Mouse (Mus musculus): Measurements from ENCODE around the gene Nav1.
A peak's percentile ranks its signal among the peaks of the same experiment; 100 is the strongest.

Gene Nav1

DNA sequence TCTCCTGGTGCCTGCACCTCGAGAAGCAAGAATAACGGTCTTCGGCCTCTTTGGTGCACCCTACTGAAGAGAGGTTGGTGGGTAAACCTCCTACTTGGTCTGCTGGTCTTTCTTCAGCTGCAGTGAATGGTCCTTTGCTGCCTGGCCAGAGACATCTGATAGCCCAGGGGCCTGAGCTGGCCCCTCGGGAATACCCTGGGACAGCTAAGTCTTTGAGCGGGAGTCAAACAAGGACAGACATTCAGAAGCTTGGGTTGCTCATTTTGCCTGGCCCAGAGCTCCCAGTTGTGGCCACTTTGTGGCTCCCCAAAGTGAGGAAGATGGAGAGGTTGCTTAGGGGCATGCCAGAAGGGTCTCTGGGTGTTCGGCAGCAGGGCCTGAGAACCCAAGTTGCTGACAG, 89.6 kb downstream of the Nav1 start:
- DNase-seq (ENCODE audit: low read depth, low spot score), result no peak

DNA sequence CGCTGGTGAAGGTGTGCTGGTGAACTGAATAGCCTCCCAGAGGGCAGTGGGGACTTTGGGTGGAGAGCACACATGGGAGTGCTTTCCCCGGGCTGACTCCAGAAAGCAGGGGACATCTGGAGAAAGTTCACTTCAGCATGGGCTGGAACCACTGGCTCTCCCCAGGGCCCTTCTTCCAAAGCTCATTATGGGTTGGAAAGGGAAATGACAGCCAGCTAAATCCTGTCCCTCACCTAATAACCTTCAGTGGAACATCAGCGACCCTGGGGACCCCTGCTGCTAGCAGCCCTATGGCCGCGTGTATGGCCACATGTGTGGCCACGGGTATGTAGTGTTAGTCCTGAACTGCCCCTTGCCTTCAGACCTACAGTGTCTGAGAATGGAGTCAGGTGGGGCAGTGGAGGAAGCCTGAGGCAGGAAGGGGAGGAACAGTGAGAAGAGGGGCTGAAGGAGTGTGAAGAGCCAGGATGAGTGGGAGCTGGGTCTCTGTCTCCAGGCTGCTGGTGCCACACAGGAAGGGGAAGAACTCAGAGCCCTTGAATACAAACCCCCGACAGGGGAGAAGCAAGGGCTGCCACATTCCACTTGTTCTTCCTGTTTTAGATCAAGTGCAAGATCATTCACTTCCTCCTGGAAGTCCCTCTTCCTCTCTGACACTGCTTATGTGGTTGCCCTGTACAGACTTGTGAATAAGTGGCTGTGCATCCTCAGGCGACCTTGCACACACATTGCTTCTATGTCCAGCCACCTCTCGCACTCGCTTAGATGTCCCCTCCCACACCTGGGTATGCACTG, 90.4 kb downstream of the Nav1 start:
- no peak for DNase-seq (ENCODE audit: low read depth, low spot score)

DNA sequence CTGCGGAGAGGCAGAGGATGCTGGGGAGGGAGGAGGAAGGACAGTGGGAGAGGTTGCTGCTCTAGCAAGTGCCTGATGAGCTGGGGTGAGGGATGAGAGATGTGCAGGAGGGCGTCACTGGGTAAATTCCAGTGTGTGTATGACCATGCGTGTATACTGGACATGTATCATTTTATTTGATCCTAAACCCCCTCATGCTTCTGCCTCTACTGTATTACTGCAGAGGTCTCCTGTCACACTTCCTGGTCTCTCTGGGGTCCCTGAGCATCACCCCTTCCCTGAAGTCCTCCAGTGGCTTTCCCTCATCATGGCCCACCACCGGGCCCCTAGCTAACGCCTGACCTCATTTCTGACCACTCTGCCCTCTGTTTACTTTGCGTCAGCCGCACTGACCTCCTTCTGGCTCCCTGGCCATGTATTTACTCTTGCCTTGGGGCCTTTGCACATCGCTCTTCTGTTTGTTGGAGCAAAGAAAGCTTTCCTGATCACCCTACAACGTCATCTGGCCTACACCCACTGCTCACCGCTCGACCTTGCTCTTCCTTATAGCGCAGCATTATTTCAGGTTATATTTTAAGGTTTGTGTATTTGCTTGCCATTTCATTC, 91.4 kb downstream of the Nav1 start:
- DNase-seq (ENCODE audit: low read depth, low spot score), result no peak

DNA sequence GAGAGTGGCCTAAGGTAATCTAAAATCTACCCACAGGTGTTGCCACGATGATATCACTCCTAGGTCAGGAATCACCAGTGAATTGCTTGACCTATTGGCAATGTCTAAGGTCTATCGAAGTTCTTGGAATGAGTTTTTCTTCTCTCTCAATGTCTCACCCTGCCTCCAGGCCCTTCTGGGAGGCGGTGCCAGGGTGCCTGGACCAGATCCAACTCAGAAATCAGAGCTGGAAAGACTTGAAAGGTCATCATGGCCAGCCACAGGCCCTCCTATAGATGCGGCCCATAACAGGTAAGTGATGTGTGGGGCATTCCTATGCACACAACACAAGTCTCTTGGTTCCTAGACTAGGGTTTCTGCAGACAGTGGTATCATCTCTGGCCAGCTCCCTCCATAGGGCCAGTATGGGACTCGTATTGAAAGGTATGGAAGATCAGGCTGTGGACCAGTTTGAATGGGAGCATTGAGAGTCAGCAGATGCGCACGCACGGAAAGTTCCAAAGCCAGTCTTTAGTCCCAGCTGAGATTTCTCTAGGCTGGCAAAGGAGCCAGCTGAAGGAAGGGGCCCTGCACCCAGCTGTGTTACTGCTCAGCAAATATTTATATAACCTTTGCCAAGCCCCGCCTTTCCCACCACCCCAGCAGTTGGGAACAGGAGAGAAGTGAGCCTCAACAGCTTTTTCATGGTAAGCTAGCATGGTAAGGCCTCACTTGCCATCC, 92.0 kb downstream of the Nav1 start:
- DNase-seq (ENCODE audit: low read depth, low spot score), result peak; percentile 37

- DNase-seq (ENCODE audit: low read depth, low spot score), result no peak
These were observed 93.0 kb downstream of the Nav1 start for GRCm38 (mm10) chr1:135514046-135514445.

DNA sequence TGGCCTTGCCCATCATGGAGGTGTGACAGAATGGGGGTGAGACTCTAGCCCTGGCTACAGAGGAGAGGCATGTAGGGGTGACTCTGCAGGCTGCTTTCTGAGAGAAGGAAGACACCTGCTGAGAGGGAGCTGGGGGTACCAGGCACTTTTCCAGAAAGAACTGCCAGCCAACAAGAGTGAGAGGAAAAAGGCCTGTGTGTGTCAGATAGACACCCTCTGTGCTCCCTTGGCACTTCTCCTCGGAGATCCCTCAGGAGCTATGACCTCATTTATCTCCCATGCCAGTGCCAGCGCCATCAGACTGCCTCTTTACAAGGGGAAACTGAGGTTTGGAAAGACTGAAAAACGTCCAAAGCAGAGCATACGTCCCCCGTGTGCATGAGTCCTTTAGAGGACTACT, 93.6 kb downstream of the Nav1 start:
- no peak for DNase-seq (ENCODE audit: low read depth, low spot score)

DNA sequence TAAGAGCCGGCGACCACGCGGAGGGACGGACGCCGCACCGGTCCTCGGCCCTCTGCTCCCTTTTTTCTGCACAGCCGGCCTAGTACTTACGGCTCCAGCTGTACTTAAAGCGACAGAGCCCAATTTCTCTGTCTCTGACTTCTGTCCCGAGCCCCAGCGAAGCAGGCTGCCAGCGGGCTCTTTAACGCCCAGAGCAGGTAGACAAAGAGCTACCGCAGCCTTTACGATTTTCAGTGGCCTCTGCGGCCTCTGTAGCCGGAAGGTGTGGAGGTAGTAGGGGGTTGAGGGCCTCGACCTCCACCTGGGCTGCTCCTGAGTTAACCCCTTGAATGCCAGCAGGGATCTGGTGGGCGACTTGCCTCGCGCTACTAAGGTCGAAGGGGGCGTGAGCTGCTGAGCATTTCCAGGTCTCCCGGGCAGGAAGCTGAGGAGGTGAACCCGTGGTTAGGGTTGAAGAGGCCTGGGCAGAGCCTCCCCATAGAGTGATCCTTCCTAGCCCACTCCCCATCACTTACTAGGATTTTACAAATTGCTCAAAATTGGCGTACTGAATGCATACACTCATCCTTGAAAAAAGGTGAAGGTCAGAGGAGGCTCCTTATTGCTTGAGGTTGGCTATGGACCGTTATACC, 96.6 kb downstream of the Nav1 start:
- no peak for DNase-seq (ENCODE audit: low read depth, low spot score)

DNA sequence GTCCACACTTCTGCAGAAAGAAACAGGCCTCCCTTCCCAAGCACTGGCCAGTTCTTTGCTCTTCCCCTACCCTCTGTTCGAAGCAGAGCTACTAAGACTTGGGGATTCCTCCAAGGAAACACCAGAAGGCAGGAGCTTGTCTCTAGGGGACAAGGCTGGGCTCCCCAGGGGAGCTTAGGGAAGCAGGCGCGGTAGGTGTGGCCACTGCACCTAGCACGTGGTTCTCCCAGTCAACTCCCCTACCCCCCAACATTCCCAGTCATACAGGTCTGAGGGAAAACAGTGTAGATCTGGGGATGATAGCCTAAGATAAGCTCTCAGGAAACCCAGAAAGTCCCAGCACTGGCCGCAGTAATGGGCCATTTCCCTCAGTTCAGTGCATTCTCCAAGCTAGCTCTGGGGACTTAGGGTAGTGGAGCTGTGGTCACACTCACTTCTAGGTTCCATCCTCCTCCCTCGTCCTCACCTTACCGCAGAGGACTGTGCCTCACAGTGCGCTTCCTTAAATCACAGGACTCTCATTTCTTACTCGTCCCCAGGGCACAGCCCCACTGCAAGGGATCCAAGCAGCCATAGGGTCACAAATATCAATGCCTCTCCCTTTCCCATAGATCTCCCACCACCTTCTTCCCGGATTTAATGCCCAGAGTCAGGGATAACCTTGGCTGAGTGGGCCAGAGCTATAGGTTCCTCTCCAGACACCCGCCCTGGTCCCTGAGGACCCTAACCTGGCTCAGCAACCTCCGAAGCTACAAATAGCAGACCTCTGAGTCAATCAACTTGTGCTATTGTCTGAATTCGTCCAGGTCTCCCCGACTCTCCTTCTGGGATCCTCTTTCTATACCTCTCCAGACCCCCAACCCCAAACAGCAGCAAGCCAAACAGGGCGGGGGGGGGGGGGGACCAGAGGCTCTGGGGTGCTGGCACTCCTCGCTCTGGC, 97.7 kb downstream of the Nav1 start:
- DNase-seq (ENCODE audit: low read depth, low spot score), result no peak

DNA sequence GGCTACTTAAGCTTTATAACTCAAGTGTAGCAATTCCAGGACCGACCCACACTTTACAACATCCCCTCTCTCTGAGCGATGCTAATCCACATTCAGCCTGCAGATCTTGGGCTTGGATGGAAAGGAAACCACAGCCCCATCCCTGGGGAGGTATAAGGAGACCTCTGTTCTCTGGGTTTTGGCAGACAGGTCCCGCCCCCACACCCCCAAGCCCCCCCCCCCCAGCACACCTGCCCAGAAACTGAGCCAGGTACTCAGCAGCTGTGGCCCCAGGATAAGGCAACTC, 98.8 kb downstream of the Nav1 start:
- no peak for DNase-seq (ENCODE audit: low read depth, low spot score)

- DNase-seq (ENCODE audit: low read depth, low spot score), result no peak
These were observed 99.3 kb downstream of the Nav1 start for GRCm38 (mm10) chr1:135507572-135508348.

GRCm38 (mm10) chr1:135505499-135505898, 101.6 kb downstream of the Nav1 start:
- DNase-seq (ENCODE audit: low read depth, low spot score), result no peak

DNA sequence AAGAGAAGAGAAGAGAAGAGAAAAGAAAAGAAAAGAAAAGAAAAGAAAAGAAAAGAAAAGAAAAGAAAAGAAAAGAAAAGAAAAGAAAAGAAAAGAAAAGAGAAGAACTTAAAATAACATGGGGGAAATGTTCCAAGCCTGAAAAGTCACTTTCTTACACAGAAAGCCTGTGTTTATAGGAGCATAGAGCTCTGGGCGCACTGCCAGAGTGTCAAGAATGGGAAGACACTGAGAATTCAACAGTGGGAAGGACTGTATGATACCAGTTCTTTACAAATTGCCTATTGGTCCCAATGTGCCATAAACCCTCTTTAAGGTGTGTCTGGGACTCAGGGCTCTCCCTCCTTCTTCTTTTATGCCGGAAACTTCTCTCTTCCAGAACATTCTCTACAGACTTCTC, 103.7 kb downstream of the Nav1 start:
- DNase-seq (ENCODE audit: low read depth, low spot score), result peak; percentile 32

DNA sequence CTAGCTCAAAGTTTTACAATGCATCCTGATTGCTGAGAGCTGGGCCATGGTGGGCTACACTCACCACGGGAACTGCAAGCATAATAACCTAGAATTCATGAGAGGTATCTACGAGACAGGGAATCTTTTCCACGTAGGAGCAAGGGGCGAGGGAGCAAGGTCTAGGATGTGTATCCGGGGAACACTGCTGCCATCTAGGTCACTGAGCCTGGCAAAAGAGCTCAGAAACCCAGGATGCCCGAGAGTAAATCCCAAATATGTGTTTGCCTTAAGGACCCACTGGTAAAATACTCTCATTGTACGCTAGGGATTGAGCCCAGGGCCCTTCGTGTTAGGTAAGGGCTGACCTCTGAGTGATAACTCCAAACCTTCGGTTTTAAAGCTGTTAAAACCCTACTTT, 104.3 kb downstream of the Nav1 start:
- DNase-seq (ENCODE audit: low read depth, low spot score), result no peak

DNA sequence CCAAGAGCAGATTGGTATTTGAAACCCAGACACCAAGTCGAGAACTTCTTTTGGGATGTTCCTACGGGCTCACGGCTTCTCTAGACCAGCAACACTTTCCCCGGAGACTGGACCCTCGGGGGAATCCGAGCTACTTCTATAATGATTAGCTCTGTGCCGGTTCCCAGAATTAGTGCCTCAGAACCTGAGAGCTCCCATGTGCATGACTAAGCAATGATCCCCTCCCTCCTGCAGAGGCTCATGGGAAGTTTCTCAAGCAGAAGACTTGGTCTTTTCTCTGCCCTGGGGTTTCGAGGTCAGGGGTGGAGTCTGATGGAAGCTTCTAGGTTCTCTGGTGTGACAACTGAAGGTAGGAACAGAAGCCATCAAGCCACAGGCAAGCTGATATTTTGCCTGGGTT, 105.0 kb downstream of the Nav1 start:
- DNase-seq (ENCODE audit: low read depth, low spot score), result no peak

DNA sequence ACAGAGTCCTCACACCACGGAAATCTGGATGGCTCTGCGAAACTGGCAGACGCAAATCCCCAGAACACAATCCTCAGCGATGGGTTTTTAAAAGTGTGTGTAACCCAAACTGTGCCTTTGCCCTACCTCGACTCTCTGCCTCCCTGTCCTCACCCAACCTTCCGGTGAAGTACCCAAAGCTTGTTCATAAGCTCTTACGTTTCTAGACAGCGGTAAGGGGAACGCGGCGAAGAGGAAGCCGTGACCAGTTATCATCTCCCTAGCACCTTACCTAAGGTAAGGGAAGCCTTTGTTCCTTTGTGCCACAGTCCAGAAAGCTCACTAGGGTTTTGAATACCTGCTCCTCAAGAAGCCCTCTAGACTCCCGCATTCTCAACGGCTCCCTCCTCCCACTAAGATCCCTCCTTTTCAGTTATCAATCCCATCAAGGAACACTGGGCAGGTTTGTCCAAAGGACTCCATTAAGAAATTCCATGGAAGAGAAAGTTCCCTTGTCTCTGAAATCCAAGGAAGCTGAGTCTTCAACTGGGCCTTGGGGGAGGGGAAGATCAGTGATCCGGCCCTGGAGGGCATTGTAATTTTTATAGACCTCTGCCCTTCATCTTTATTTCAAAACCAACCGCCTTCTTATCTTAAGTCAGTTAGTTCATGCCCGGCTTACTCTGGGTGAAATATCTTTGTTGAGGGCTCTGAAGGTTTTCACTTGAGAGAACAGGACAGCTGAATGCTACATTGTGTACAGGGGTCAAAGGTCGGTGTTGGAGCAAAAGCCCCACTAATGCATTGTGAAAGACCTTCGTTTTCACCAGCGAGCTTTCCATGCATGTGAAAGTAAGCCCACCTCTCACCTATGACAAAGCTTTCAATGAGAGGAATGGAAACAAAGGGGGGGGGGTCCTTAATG, 108.4 kb downstream of the Nav1 start:
- DNase-seq (ENCODE audit: low read depth, low spot score), result no peak

DNA sequence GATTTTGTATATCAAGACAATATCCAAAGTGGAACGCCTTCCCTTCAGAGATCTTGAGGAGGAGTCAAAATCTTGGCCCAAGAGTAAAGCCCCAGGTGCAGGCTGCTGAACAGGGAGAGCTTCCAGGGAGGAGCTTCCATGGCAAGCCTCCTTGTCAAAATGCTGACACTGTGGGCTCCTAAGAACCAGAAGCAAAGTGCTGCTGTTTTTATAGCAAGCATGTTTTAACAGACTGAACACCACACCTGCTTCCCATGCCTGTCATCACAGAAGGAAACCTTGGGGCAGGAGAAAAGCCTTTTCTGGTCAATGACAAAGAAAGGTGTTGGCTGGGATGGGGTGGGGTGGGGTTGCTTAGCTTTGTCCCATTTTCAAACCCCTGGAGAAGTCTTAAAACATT, 112.0 kb downstream of the Nav1 start:
- DNase-seq (ENCODE audit: low read depth, low spot score), result no peak

DNA sequence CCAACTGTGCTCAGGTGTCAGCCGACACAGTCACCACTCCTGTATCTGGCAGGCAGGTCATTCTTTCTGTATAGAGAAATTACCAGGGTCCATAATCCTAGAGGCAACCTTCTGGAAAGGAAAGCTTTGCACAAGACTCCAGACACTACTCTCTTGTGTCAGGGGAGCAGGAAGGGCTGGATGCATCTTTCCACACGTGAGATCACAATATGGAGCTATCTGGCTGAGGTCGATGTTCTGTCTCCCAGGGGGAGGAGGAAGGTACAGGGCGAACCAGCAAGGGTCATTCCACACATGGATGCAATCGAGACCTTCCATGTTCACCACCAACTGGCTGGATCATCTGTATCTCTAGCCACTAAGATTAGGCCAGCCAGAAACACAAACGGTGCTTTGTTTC, 113.2 kb downstream of the Nav1 start:
- no peak for DNase-seq (ENCODE audit: low read depth, low spot score)

- DNase-seq (ENCODE audit: low read depth, low spot score), result peak; percentile 80
These were observed 114.7 kb downstream of the Nav1 start for GRCm38 (mm10) chr1:135492406-135492805.

GRCm38 (mm10) chr1:135490931-135491666, 116.0 kb downstream of the Nav1 start:
- no peak for DNase-seq (ENCODE audit: low read depth, low spot score)
